Mouse (Mus musculus) liver, embryonic 11.5 days (tissue): ENCODE measurements at regions not wholly inside any gene's neighbourhood (a gene's known extent, or its start where the extent isn't known, plus 50 kb on each side); places are given as distances from the start of the nearest gene placed in this dataset.

Experiments used
- ATAC-seq: fragments of 200-750 bp; cut with Nextera tagmentation; replicated peaks from 2 replicates; pipeline ENCODE4 v1.8.0; 2017; ENCODE audit warnings: moderate number of reproducible peaks, mild to moderate bottlenecking, moderate TSS enrichment, moderate library complexity; ENCODE audit not compliant: low FRiP score
- DNase-seq: peaks from one replicate; pipeline ENCODE4 v3.0.0-alpha.2; 2017; ENCODE audit warnings: low spot score
- H3K27ac ChIP-seq: fragments of 300-500 bp; sonication (generic); 2 replicates; pipeline ENCODE4 v1.5.1; 2014; ENCODE audit warnings: mild to moderate bottlenecking, low read depth, low read length, control low read depth
- H3K27me3 ChIP-seq: fragments of 300-500 bp; sonication (generic); replicated peaks from 2 replicates; pipeline ENCODE4 v1.6.1; 2014; ENCODE audit warnings: low read length, mixed read lengths; ENCODE audit not compliant: control insufficient read depth, insufficient read depth
- H3K36me3 ChIP-seq: fragments of 300-500 bp; sonication (generic); 2 replicates; pipeline ENCODE4 v1.6.1; 2014; ENCODE audit warnings: mild to moderate bottlenecking, low read length, moderate library complexity, mixed read lengths; ENCODE audit not compliant: control insufficient read depth, insufficient read depth
- H3K4me1 ChIP-seq: fragments of 300-500 bp; sonication (generic); replicated peaks from 2 replicates; pipeline ENCODE4 v1.6.1; 2014; ENCODE audit warnings: low read length, mixed read lengths; ENCODE audit not compliant: control insufficient read depth, insufficient read depth
- H3K4me2 ChIP-seq: fragments of 300-500 bp; sonication (generic); 2 replicates; pipeline ENCODE4 v1.6.1; 2014; ENCODE audit warnings: mild to moderate bottlenecking, control low read depth, moderate library complexity
- H3K4me3 ChIP-seq: fragments of 300-500 bp; sonication (generic); 2 replicates; pipeline ENCODE4 v1.5.1; 2014; ENCODE audit warnings: low read depth, low read length, control low read depth
- H3K9ac ChIP-seq: fragments of 300-500 bp; sonication (generic); 2 replicates; pipeline ENCODE4 v1.6.1; 2014; ENCODE audit warnings: low read depth, low read length, control low read depth
- H3K9me3 ChIP-seq: fragments of 300-500 bp; sonication (generic); 2 replicates; pipeline ENCODE4 v1.6.1; 2016; ENCODE audit warnings: low read length, inconsistent platforms, mixed read lengths; ENCODE audit not compliant: control insufficient read depth
- WGBS: fragments of 180-500 bp; shearing (Covaris S2); extraction: QIAGEN DNeasy Blood & Tissue Kit; methylation state at CpG from one replicate; pipeline ENCODE4 v1.1.7; 2014; 5-methylcytosine and 5-hydroxymethylcytosine counted together

DNA sequence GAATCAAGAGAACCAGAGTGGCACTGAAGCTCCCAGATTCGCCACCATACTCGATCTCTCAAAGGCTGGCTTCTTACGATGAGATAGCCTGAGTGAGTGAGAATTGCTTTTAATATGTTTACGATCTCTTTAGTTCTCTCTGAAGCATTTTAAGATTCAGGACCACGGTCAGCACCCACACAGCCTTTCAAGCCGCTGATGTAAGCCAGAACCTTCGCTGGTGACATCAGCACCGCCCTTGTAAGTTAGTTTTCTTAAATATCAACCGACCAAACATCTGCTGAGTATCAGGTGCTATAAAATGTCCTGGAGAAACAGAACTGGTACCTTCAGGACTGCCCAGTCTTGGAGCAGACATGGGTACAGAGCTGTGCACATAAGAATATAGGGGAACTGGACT is 141.6 kb downstream of the Dmrta2 start:
- ATAC-seq, result no peak
- H3K4me3 ChIP-seq, result no peak overlapping the region
- H3K27ac ChIP-seq, result no peak overlapping the region
- 23% methylated on average over 9 of the region's 9 CpGs for WGBS
- no peak for DNase-seq
- H3K36me3 ChIP-seq, result no peaks in the 10 kb centered on the region
- no peak overlapping the region for H3K4me2 ChIP-seq
- H3K9me3 ChIP-seq, result no peaks in the 10 kb centered on the region
- no peaks in the 10 kb centered on the region for H3K27me3 ChIP-seq
- no peaks in the 10 kb centered on the region for H3K4me1 ChIP-seq
- H3K9ac ChIP-seq, result no peak overlapping the region

DNA sequence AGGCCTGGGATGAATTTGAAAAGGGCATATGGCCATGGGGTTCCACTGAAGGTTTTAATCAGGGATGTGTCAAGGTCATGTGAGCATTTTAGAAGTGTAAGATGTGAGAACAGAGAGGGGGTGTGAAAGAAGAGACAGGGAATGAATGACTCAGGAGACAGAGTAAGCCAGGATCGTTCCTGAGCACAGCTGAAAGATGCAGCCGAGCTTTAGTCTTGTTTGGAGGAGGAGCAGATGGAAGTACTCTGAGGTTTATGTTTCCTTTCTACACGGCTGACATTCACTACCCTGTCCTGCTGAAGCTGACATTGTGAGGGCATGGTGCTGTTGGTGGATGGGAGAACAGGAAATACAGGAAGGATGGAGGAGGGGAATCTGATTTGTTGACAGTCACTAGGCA is 142.0 kb downstream of the Dmrta2 start:
- ATAC-seq (no peak), DNase-seq (no peak)
- Histone ChIP-seq H3K27ac (no peak overlapping the region), H3K4me2 (no peak overlapping the region), H3K9ac (no peak overlapping the region), H3K4me3 (no peak overlapping the region), H3K27me3 (no peaks in the 10 kb centered on the region), H3K4me1 (no peaks in the 10 kb centered on the region), H3K36me3 (no peaks in the 10 kb centered on the region), H3K9me3 (no peaks in the 10 kb centered on the region)
- WGBS, result 32% methylated on average over 3 of the region's 3 CpGs

DNA sequence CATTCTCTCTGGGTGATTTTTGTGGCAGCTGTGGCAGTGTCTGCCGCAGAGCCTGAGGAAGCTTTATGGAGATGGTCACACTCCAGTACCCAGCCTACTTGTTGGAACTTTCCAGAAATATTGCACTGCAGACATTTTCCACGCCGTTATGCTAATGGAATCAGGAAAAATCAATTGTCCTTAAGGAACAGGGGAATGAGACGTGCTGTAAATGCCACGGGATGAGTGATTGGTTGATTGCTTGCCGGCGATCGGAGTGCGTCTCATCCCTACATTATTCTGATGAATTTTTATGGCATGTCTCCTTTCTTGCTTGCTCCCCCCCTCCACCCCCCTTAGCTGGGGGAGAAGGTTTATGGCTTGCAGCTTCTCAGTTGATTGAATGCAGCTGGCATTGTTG is 142.9 kb downstream of the Dmrta2 start:
- WGBS, result 74% methylated on average over 9 of the region's 9 CpGs
- Histone ChIP-seq H3K4me2 (no peak overlapping the region), H3K9me3 (no peaks in the 10 kb centered on the region), H3K4me1 (no peaks in the 10 kb centered on the region), H3K9ac (no peak overlapping the region), H3K36me3 (no peaks in the 10 kb centered on the region), H3K27me3 (no peaks in the 10 kb centered on the region), H3K27ac (no peak overlapping the region), H3K4me3 (no peak overlapping the region)
- ATAC-seq (no peak), DNase-seq (no peak)

DNA sequence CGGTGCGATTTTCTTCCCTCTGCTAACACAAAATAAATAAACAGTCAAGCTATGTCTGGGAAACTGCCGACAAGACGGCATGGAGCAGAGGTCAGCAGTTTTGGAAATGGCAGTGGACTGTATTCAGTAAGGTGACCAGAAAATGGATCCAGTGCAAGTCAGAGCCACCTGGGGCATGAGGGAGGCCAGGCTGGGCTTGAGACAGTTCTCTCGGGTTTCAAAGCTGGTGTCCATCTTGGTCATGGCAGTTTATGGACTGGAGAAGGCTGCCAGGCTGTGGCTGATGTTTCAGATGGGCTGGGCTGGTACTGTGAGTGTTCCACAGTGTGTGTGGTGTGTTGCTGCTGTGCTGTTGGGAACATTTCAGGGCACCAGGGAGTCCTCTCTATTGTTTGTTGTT is 143.6 kb downstream of the Dmrta2 start:
- Histone ChIP-seq H3K27ac (no peak overlapping the region), H3K27me3 (no peaks in the 10 kb centered on the region), H3K4me2 (no peak overlapping the region), H3K9me3 (no peaks in the 10 kb centered on the region), H3K36me3 (no peaks in the 10 kb centered on the region), H3K9ac (no peak overlapping the region), H3K4me1 (no peaks in the 10 kb centered on the region), H3K4me3 (no peak overlapping the region)
- DNase-seq (no peak), ATAC-seq (no peak)
- 60% methylated on average over 5 of the region's 5 CpGs for WGBS

DNA sequence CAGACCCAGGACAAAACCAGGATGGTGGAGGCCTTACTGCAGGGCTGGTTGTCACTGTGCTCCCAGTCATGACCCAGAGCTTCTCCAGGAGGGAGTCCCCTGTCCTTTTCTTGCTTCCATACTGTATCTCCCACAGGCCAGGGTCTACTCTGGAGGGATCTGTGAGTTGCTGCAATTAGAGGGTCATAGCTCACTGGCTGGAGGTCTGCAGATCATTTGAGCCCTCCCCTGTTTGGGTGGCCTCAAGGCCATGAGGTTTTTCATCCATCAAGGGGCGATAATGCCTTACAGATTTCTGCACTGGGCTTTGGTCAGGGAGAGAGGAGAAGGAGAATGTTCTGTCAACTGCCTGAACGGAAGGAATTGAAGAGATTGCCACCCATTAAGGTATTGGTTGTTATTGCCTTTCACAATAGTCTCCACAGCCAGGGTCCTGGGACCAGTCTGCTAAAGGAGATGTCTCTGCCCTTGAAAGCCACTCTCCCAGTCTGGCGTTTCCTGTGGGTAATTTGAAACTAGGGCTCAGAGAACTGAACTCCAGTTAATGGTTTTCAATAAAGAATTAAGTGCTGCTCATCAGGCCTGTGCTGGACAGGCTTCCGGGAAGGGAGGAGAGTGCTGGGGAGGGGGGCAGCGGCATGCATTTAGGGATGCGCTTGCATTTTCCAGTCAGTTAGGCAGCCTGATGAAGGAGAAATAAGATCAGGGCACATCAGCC is 147.4 kb downstream of the Dmrta2 start:
- no peak overlapping the region for H3K4me2 ChIP-seq
- no peak overlapping the region for H3K27ac ChIP-seq
- no peaks in the 10 kb centered on the region for H3K36me3 ChIP-seq
- H3K9ac ChIP-seq, result no peak overlapping the region
- H3K4me1 ChIP-seq, result no peaks in the 10 kb centered on the region
- no peak overlapping the region for H3K4me3 ChIP-seq
- DNase-seq, result no peak
- no peaks in the 10 kb centered on the region for H3K9me3 ChIP-seq
- 57% methylated on average over 6 of the region's 6 CpGs for WGBS
- no peak for ATAC-seq
- H3K27me3 ChIP-seq, result no peaks in the 10 kb centered on the region

DNA sequence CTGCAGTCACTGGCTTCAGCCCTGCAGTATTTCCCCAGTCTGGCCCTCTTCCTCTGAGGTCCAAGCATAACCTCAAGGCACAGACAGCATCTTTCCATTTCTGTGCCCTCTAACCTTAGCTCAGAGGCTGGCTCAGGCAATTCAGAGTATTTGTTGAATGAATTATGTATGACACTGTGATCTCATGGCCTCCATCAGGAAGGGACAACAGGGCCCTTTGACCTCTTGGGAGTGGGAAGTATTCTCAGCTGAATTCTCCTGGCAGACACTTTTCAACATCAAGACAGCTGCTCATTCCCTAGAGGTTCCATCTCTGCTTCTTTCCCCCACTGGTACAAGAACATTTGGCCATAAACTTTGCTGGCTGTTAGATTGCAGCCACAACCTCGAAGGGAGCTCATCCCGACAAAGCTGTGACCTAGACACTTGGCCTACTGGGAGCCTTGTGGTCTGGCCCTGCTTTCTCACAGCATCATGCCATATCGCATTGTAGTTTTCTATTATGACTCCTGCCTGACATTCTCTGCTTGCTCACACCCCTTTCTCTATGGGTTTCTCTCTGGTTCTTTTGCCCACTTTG is 150.2 kb downstream of the Dmrta2 start:
- ATAC-seq (no peak), DNase-seq (no peak)
- H3K36me3 ChIP-seq, result no peaks in the 10 kb centered on the region
- no peak overlapping the region for H3K4me3 ChIP-seq
- no peaks in the 10 kb centered on the region for H3K9me3 ChIP-seq
- no peak overlapping the region for H3K9ac ChIP-seq
- H3K4me2 ChIP-seq, result no peak overlapping the region
- no peak overlapping the region for H3K27ac ChIP-seq
- no peaks in the 10 kb centered on the region for H3K27me3 ChIP-seq
- 72% methylated on average over 3 of the region's 3 CpGs for WGBS
- H3K4me1 ChIP-seq, result no peaks in the 10 kb centered on the region

DNA sequence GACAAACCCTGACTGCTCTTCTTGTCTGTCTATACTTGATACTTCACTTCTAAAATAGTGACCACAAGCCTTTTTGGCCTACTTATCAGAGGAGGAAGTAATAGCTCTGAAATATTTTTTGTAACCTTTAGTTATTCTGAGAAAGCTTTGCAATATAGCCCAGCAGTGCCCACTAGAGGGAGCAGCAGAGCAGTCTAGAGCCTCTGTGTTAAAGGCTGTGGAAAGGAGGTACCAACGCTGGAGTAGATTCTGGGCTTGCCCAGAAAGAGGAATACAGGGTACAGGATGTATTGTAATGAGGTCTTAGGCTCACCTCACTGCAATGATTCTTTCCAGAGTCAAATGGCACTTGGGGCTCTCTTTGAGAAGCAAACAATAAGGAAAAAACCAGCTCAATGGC is 151.1 kb downstream of the Dmrta2 start:
- Histone ChIP-seq H3K36me3 (no peaks in the 10 kb centered on the region), H3K9ac (no peak overlapping the region), H3K9me3 (no peaks in the 10 kb centered on the region), H3K27me3 (no peaks in the 10 kb centered on the region), H3K27ac (no peak overlapping the region), H3K4me3 (no peak overlapping the region), H3K4me2 (no peak overlapping the region), H3K4me1 (no peaks in the 10 kb centered on the region)
- DNase-seq (no peak), ATAC-seq (no peak)
- WGBS, result 21% methylated on average over 1 of the region's 1 CpGs

DNA sequence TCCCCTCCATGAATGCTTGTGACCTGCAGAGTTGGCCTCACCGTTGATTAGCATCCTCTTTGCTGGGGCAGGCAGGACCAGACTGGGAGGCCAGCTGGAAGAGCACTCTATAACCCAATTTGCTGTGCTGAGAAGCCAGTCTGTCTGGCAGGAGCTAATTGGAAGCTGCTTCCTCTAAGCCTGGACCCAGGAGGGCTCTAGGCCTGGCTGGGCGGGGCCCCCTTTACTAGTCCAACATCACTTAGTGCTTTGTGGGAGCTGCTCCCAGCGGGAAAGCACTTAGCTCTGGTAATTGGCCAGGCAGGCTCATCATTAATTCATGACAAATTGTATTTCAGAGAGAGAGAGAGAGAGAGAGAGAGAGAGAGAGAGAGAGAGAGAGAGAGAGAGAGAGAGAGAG is 151.7 kb downstream of the Dmrta2 start:
- Histone ChIP-seq H3K36me3 (no peaks in the 10 kb centered on the region), H3K4me1 (no peaks in the 10 kb centered on the region), H3K9ac (no peak overlapping the region), H3K9me3 (no peaks in the 10 kb centered on the region), H3K27me3 (no peaks in the 10 kb centered on the region), H3K4me3 (no peak overlapping the region), H3K4me2 (no peak overlapping the region), H3K27ac (no peak overlapping the region)
- DNase-seq (no peak), ATAC-seq (no peak)
- WGBS, result 57% methylated on average over 3 of the region's 3 CpGs

DNA sequence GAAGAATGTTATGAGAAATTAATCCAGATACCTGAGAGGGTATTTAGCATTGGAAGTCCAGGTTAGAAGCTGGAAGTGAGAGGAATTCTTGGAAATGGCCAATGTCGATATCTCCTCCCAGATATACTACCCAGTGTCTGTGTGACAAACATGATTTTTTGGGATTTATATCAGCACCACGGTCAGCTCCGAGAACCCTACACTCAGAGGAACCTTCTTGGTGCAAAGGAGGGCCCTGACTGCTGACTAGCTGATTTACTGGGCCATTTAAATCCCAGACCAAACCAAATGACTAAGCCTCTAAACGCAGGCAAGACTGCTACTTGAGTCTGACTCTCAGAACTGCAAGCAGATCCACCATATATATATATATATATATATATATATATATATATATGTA is 154.2 kb downstream of the Dmrta2 start:
- Histone ChIP-seq H3K27ac (no peak overlapping the region), H3K9ac (no peak overlapping the region), H3K4me1 (no peaks in the 10 kb centered on the region), H3K4me2 (no peak overlapping the region), H3K27me3 (no peaks in the 10 kb centered on the region), H3K36me3 (no peaks in the 10 kb centered on the region), H3K4me3 (no peak overlapping the region), H3K9me3 (no peaks in the 10 kb centered on the region)
- DNase-seq, result no peak
- WGBS, result 49% methylated on average over 4 of the region's 4 CpGs
- no peak for ATAC-seq
